In the genomic region with DNA sequence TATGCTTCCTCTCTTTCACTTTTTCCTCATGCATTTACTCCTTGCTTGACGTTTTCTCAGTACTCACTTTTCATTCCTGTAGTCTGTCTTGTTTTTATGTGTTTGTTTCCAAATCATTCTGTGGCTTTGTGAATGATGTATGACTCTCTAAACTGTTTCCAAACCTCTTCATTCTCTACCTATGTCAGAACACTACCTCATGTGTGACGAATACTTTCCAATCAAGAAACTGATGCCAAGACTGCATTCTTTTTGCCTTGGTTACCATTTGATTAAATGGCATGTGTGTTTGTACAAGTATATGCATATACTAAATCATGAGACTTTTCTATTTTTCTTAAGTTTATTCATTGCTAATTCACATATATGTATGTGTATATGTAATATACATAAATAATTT, we compare ENCODE assay signal across 33 mouse cellular contexts.
"Had no signal": no experiment of that assay in that cellular context is flagged by ENCODE, and none has a peak within 500 bp of the region (broad histone marks: within the 10 kb centered on the region; RNA-seq: fewer than 3 reads in every experiment).

No protein-coding gene starts in this region.

- H3K27me3 ChIP-seq: heart, embryonic 12.5 days; heart, embryonic 13.5 days; heart, embryonic 15.5 days; hindbrain, embryonic 12.5 days; hindbrain, embryonic 13.5 days; hindbrain, embryonic 15.5 days; intestine, embryonic 15.5 days; kidney, embryonic 15.5 days had no signal

- DNase-seq: heart, postnatal 10 days; heart, postnatal 14 days; heart, postnatal 36 days; heart, postnatal 4 days; kidney, adult 11 months; kidney, adult 18-20 months; kidney, adult 2 months; kidney, adult 8-10 months; kidney, adult 9 months; kidney, postnatal 10 days; kidney, postnatal 14 days; kidney, postnatal 25 days; kidney, postnatal 36 days; kidney, postnatal 4 days; layer of hippocampus, adult 9-11 months; layer of hippocampus, postnatal 36 days had no signal

- H3K4me3 ChIP-seq: heart, embryonic 10.5 days; heart, embryonic 12.5 days; heart, embryonic 13.5 days; heart, embryonic 15.5 days; hindbrain, embryonic 12.5 days; hindbrain, embryonic 13.5 days; hindbrain, embryonic 15.5 days; intestine, embryonic 15.5 days; kidney, embryonic 15.5 days; left cerebral cortex, adult 2 months had no signal

- H3K4me2 ChIP-seq: heart, embryonic 11.5 days; heart, embryonic 12.5 days; heart, embryonic 13.5 days; heart, embryonic 15.5 days; hindbrain, embryonic 12.5 days; hindbrain, embryonic 13.5 days; hindbrain, embryonic 14.5 days; hindbrain, embryonic 15.5 days; intestine, embryonic 15.5 days; kidney, embryonic 15.5 days had no signal

- H3K4me1 ChIP-seq: heart, embryonic 10.5 days; heart, embryonic 12.5 days; heart, embryonic 13.5 days; heart, embryonic 15.5 days; hindbrain, embryonic 12.5 days; hindbrain, embryonic 13.5 days; hindbrain, embryonic 15.5 days; intestine, embryonic 15.5 days; kidney, embryonic 15.5 days had no signal

- H3K9me3 ChIP-seq: heart, embryonic 10.5 days; heart, embryonic 12.5 days; heart, embryonic 13.5 days; heart, embryonic 15.5 days; hindbrain, embryonic 12.5 days; hindbrain, embryonic 13.5 days; hindbrain, embryonic 15.5 days; intestine, embryonic 15.5 days; kidney, embryonic 15.5 days had no signal

- H3K9ac ChIP-seq: heart, embryonic 12.5 days; heart, embryonic 13.5 days; heart, embryonic 15.5 days; hindbrain, embryonic 12.5 days; hindbrain, embryonic 13.5 days; hindbrain, embryonic 14.5 days; hindbrain, embryonic 15.5 days; intestine, embryonic 15.5 days; kidney, embryonic 15.5 days had no signal

- ATAC-seq: hindbrain, embryonic 16.5 days; inflammation-experienced regulatory T-cells, adult 6 months; intestine, embryonic 15.5 days; intestine, embryonic 16.5 days; intestine, postnatal 0 days had no signal

- H3K27ac ChIP-seq: heart, embryonic 10.5 days; heart, embryonic 13.5 days; heart, embryonic 15.5 days; hindbrain, embryonic 12.5 days; hindbrain, embryonic 13.5 days; hindbrain, embryonic 14.5 days; hindbrain, embryonic 15.5 days; intestine, embryonic 15.5 days; kidney, embryonic 15.5 days; kidney, postnatal 0 days; left cerebral cortex, adult 2 months had no signal

- H3K36me3 ChIP-seq: heart, embryonic 10.5 days; heart, embryonic 12.5 days; heart, embryonic 13.5 days; heart, embryonic 15.5 days; hindbrain, embryonic 12.5 days; hindbrain, embryonic 13.5 days; hindbrain, embryonic 15.5 days; intestine, embryonic 15.5 days; kidney, embryonic 15.5 days had no signal
